Mouse (Mus musculus) liver, embryonic 14.5 days (tissue): ENCODE data around the gene Nubpl.

ENCODE experiments used
- CTCF ChIP-seq: IDR thresholded peaks from 2 replicates; pipeline ENCODE4 v1.5.1; 2016; ENCODE audit warnings: antibody characterized with exemption, low read depth, control low read depth
- EP300 ChIP-seq: IDR thresholded peaks from 2 replicates; pipeline ENCODE4 v1.6.1; 2016; ENCODE audit warnings: antibody characterized with exemption, low read depth

DNA sequence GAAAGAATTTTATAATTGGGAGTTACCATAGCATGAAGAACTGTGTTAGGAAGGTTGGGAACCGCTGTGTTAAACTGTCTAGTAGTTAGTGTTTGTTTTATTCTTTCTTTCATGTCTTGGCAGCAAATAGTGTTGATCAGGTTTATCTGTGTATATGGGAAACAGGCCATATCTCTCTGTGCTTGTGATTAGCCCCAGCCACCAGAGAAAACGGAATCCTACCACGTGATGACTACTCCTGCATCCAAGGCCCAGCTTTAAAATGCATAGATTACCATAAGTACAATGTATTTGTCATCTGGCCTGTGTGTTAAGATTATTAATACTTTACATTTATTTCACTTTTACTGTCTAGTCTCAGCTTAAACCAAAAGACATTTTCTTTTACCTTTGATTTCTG, 51.9 kb downstream of the Nubpl start:
- TF ChIP-seq CTCF (no peak), EP300 (no peak)
